Mouse (Mus musculus) testis, postnatal 14 days (tissue): Measurements from ENCODE around the gene Golm1.
A peak's percentile ranks its signal among the peaks of the same experiment; 100 is the strongest.

Source experiments
- DNase-seq: peaks from one replicate; pipeline ENCODE4 v3.0.0; 2021; ENCODE audit warnings: low spot score

The Golm1 gene

GRCm38 (mm10) chr13:59590691-59591090, 84.9 kb downstream of the Golm1 start:
- DNase-seq: no peak

GRCm38 (mm10) chr13:59589672-59590071, 85.9 kb downstream of the Golm1 start:
- no peak for DNase-seq

- DNase-seq: no peak
Observed at GRCm38 (mm10) chr13:59587201-59587600, 88.4 kb downstream of the Golm1 start.

- peak; percentile 74 for DNase-seq
Observed at GRCm38 (mm10) chr13:59585648-59586005, 90.0 kb downstream of the Golm1 start.

GRCm38 (mm10) chr13:59584947-59585647, 90.5 kb downstream of the Golm1 start, which contains the start of the genes Agtpbp1 and Naa35:
Gene Agtpbp1, minus strand, starts transcription at chr13:59585227.
Gene Naa35, plus strand, starts transcription at chr13:59585259.
- DNase-seq: peak; percentile 99
